ENCODE assay signal across 22 mouse cellular contexts in genomic region chr15:98644406-98644805, GRCm38 (mm10). TPM values are rescaled to one million over a fixed set of nuclear protein-coding genes. Genes with fewer than 3 reads are reported as not detected.
DNase-seq lines count a peak whose midpoint lies in the region; ATAC-seq and TF ChIP-seq lines count a peak whose summit lies in the region.
"Had no signal": no experiment of that assay in that cellular context is flagged by ENCODE, and none has a peak within 500 bp of the region (broad histone marks: within the 10 kb centered on the region; RNA-seq: fewer than 3 reads in every experiment).

No protein-coding gene starts in this region.

- no peak overlapping the region for H3K4me3 ChIP-seq in left cerebral cortex, adult 2 months
- peak overlapping the region; percentile 48 for H3K4me3 ChIP-seq in E14TG2a.4 (replicated peaks; ENCODE audit: low read length)
- H3K4me3 ChIP-seq in ES-Bruce4 (ENCODE audit: low read depth, low read length): peak overlapping the region; percentile 3; the same call in 1 of the 2 replicates
- H3K4me3 ChIP-seq in kidney, embryonic 16.5 days (ENCODE audit: low read length): no peak overlapping the region
- H3K4me3 ChIP-seq: embryonic facial prominence, embryonic 10.5 days; heart, embryonic 10.5 days had no signal

- WGBS in kidney, embryonic 16.5 days: 83% methylated on average over 12 of the region's 12 CpGs

- TF ChIP-seq CTCF in left cerebral cortex, adult 2 months (IDR thresholded peaks at IDR 0.05): no peak
- TF ChIP-seq CTCF in E14TG2a.4 (conservative IDR thresholded peaks at IDR 0.05; ENCODE audit: low read length): no peak
- TF ChIP-seq CTCF in ES-Bruce4 (IDR thresholded peaks at IDR 0.05; ENCODE audit: low read depth, low read length): no peak

- H3K9me3 ChIP-seq in E14TG2a.4 (ENCODE audit: low read length) (no peaks in the 10 kb centered on the region), ES-Bruce4 (replicated peaks; ENCODE audit: control insufficient read depth, insufficient read depth, low read length, poor library complexity, severe bottlenecking) (no peaks in the 10 kb centered on the region)
- no peaks in the 10 kb centered on the region for H3K9me3 ChIP-seq in kidney, embryonic 16.5 days (ENCODE audit: low read length)
- H3K9me3 ChIP-seq: embryonic facial prominence, embryonic 10.5 days; heart, embryonic 10.5 days had no signal

- H3K4me1 ChIP-seq in E14TG2a.4 (replicated peaks; ENCODE audit: low read depth, low read length) (peaks cover 87% of the 10 kb centered on the region), ES-Bruce4 (ENCODE audit: control insufficient read depth, insufficient read depth, low read length) (peaks cover 4% of the 10 kb centered on the region)
- no peaks in the 10 kb centered on the region for H3K4me1 ChIP-seq in kidney, embryonic 16.5 days (ENCODE audit: insufficient read depth, low read length)

- intact Hi-C loops in left cerebral cortex, adult 2 months (cut with DNase I): no loop called here

- TF ChIP-seq EP300 in ES-Bruce4 (IDR thresholded peaks at IDR 0.05; ENCODE audit: insufficient read depth, low read depth, low read length): no peak

- H3K27me3 ChIP-seq in E14TG2a.4 (ENCODE audit: insufficient read depth, low read length): no peaks in the 10 kb centered on the region
- H3K27me3 ChIP-seq in ES-Bruce4 (ENCODE audit: control insufficient read depth, insufficient read depth, low read length, poor library complexity, severe bottlenecking): no peaks in the 10 kb centered on the region
- H3K27me3 ChIP-seq in kidney, embryonic 16.5 days (ENCODE audit: insufficient read depth, low read length): no peaks in the 10 kb centered on the region
- H3K27me3 ChIP-seq: Patski had no signal

- DNase-seq in heart, adult 11 months: peak; percentile 86
- no peak for DNase-seq in heart, postnatal 4 days
- no peak for DNase-seq in left cerebral cortex, adult 2 months (ENCODE audit: extremely low spot score in 1 of 2, low spot score in 2 of 2)
- no peak for DNase-seq in left cerebral cortex, adult 18-20 months (ENCODE audit: low spot score in 2 of 2)
- DNase-seq: adrenal gland, postnatal 14 days; cerebellum, adult 11-12 months; cerebellum, adult 9-11 months; cerebellum, postnatal 36 days; gastrocnemius, postnatal 36 days; heart, adult 18-20 months; heart, postnatal 10 days; kidney, adult 11 months had no signal

- peak overlapping the region; percentile 36; the same call in 1 of the 2 replicates for H3K27ac ChIP-seq in left cerebral cortex, adult 2 months
- H3K27ac ChIP-seq in ES-Bruce4 (ENCODE audit: insufficient read depth, low read length): no peak overlapping the region
- H3K27ac ChIP-seq in kidney, embryonic 16.5 days (ENCODE audit: low read length): no peak overlapping the region
- H3K27ac ChIP-seq: embryonic facial prominence, embryonic 10.5 days; heart, embryonic 10.5 days; hindbrain, postnatal 0 days had no signal

- H3K36me3 ChIP-seq in E14TG2a.4 (ENCODE audit: insufficient read depth, low read length) (peaks cover 88% of the 10 kb centered on the region), ES-Bruce4 (ENCODE audit: control insufficient read depth, insufficient read depth, low read length, poor library complexity, severe bottlenecking) (peaks cover 26% of the 10 kb centered on the region)
- H3K36me3 ChIP-seq in kidney, embryonic 16.5 days (ENCODE audit: insufficient read depth, low read length): peaks cover 84% of the 10 kb centered on the region

- no peak for ATAC-seq in kidney, embryonic 16.5 days (ENCODE audit: low FRiP score, low TSS enrichment)
- ATAC-seq: activated CD4-positive, CD25-positive, alpha-beta regulatory T cell, adult 4 months; forebrain, embryonic 16.5 days; hindbrain, postnatal 0 days; Patski had no signal

- no peak overlapping the region for H3K9ac ChIP-seq in ES-Bruce4 (ENCODE audit: low read depth, poor library complexity, severe bottlenecking)
- H3K9ac ChIP-seq in kidney, embryonic 16.5 days (replicated peaks; ENCODE audit: low read length): no peak overlapping the region

- no peak for TF ChIP-seq POLR2A in ES-Bruce4 (IDR thresholded peaks at IDR 0.05; ENCODE audit: insufficient read depth, low read length)

- H3K4me2 ChIP-seq in kidney, embryonic 16.5 days (replicated peaks; ENCODE audit: low read depth, low read length): no peak overlapping the region

RNA-seq across cellular contexts. Expression of gene Cacnb3, which starts 13.8 kb away (rescaled TPM):
- 10 to 100 TPM; 15.5 to 15.8 TPM for total RNA-seq in heart, postnatal 4 days (2021)
- 100 to 1,000 TPM; 271 to 291 TPM for total RNA-seq in left cerebral cortex, adult 2 months (2021)
- 100 to 1,000 TPM; 267 to 278 TPM for total RNA-seq in left cerebral cortex, adult 18-20 months (2021)
- polyA plus RNA-seq in ES-Bruce4 (2011; ENCODE audit: insufficient read depth, insufficient read length, low read depth, missing spikeins): 16.8 and 18.7 TPM in 2 replicates
- polyA plus RNA-seq in kidney, embryonic 16.5 days (2015; fragmentation: Nextera tagmentation; extraction: Ambion mirVana): 34.4 and 34.9 TPM in 2 replicates
- total RNA-seq: hematopoietic stem cell, adult 5-6 weeks had no signal

RNA-seq across cellular contexts. Expression of gene Ddx23, which starts 18.3 kb away (rescaled TPM):
- total RNA-seq in heart, postnatal 4 days (2021): 10 to 100 TPM; 57.6 to 59.6 TPM
- 10 to 100 TPM; 84.4 to 90.2 TPM for total RNA-seq in left cerebral cortex, adult 2 months (2021)
- total RNA-seq in left cerebral cortex, adult 18-20 months (2021): 10 to 100 TPM; 86.9 to 90.6 TPM
- polyA plus RNA-seq in ES-Bruce4 (2011; ENCODE audit: insufficient read depth, insufficient read length, low read depth, missing spikeins): 121 TPM in 2 replicates
- polyA plus RNA-seq in kidney, embryonic 16.5 days (2015; fragmentation: Nextera tagmentation; extraction: Ambion mirVana): 19.0 and 27.1 TPM in 2 replicates

RNA-seq across cellular contexts. Expression of gene Rnd1, which starts 32.9 kb away (rescaled TPM):
- total RNA-seq in heart, postnatal 4 days (2021): 1 to 10 TPM; 1.5 TPM
- total RNA-seq in left cerebral cortex, adult 2 months (2021): 10 to 100 TPM; 27.4 to 27.7 TPM
- total RNA-seq in left cerebral cortex, adult 18-20 months (2021): 10 to 100 TPM; 24.4 to 30.7 TPM
- polyA plus RNA-seq in ES-Bruce4 (2011; ENCODE audit: insufficient read depth, insufficient read length, low read depth, missing spikeins): 3.4 and 3.7 TPM in 2 replicates
- 0.45 and 0.75 TPM in 2 replicates for polyA plus RNA-seq in kidney, embryonic 16.5 days (2015; fragmentation: Nextera tagmentation; extraction: Ambion mirVana)

RNA-seq across cellular contexts. Expression of gene Adcy6, which starts 34.5 kb away (rescaled TPM):
- total RNA-seq in heart, postnatal 4 days (2021): 100 to 1,000 TPM; 141 to 152 TPM
- 10 to 100 TPM; 52.7 to 57.4 TPM for total RNA-seq in left cerebral cortex, adult 2 months (2021)
- 10 to 100 TPM; 45.8 to 49.7 TPM for total RNA-seq in left cerebral cortex, adult 18-20 months (2021)
- 12.5 and 12.8 TPM in 2 replicates for polyA plus RNA-seq in ES-Bruce4 (2011; ENCODE audit: insufficient read depth, insufficient read length, low read depth, missing spikeins)
- polyA plus RNA-seq in kidney, embryonic 16.5 days (2015; fragmentation: Nextera tagmentation; extraction: Ambion mirVana): 24.4 and 26.0 TPM in 2 replicates

Comparison
In these comparisons a context has a peak if more than half of its experiments do, and no peak if none do; other contexts are left out.
1. H3K4me3 ChIP-seq: peak in E14TG2a.4 (single experiment) and ES-Bruce4 (single experiment); none in left cerebral cortex, adult 2 months (single experiment) and kidney, embryonic 16.5 days (single experiment).
2. RNA of gene Cacnb3, which starts 13.8 kb away (total RNA-seq): 271 to 291 TPM in left cerebral cortex, adult 2 months and 267 to 278 TPM in left cerebral cortex, adult 18-20 months; 15.5 to 15.8 TPM in heart, postnatal 4 days; every median in the first group is over 10 times any median in the second.
3. RNA of gene Rnd1, which starts 32.9 kb away (total RNA-seq): 24.4 to 30.7 TPM in left cerebral cortex, adult 18-20 months and 27.4 to 27.7 TPM in left cerebral cortex, adult 2 months; 1.5 TPM in heart, postnatal 4 days; every median in the first group is over 10 times any median in the second.